Comparison of ENCODE assay signal across 8 mouse cellular contexts in the genomic region with DNA sequence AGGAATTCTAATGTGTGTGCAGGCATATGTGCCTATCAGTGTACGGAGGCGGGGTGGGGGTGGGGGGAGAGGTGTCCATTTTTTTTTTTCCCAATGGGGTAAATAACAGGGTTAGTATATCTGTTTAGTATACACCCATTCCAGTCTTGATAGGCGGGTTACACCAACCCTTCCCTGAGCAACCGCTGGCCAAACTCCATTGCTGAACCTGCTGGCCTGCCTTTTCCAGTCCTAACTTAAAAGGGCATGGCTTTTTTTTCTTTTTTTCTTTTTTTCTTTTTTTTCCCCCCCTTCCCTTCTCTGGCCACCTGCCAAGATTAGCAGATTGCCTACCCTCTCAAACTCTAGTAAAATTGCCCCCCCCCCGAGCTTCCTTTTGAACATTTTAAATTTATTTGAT. TPM values are rescaled to one million over a fixed set of nuclear protein-coding genes. Genes with fewer than 3 reads are reported as not detected.
A peak's percentile ranks its signal among the peaks of the same experiment; 100 is the strongest.
DNase-seq lines count a peak whose midpoint lies in the region; ATAC-seq and TF ChIP-seq lines count a peak whose summit lies in the region.

No protein-coding gene starts in this region.

- ATAC-seq in heart, embryonic 14.5 days (ENCODE audit: insufficient number of reproducible peaks, insufficient read depth, low FRiP score, low read depth) = no peak
- ATAC-seq in embryonic facial prominence, embryonic 13.5 days (ENCODE audit: insufficient number of reproducible peaks, insufficient read depth, low FRiP score, low TSS enrichment, low read depth) = no peak
- no peak for ATAC-seq in kidney, postnatal 0 days (replicated peaks; ENCODE audit: low FRiP score, low read depth)
- ATAC-seq in midbrain, postnatal 0 days (ENCODE audit: low FRiP score) = no peak
- ATAC-seq in CD4-positive, CD25-positive, alpha-beta regulatory T cell, adult 4 months = no peak

- no peaks in the 10 kb centered on the region for H3K9me3 ChIP-seq in heart, embryonic 14.5 days (ENCODE audit: control insufficient read depth, low read length)
- no peaks in the 10 kb centered on the region for H3K9me3 ChIP-seq in embryonic facial prominence, embryonic 13.5 days
- no peaks in the 10 kb centered on the region for H3K9me3 ChIP-seq in kidney, postnatal 0 days (replicated peaks; ENCODE audit: low read length)
- no peaks in the 10 kb centered on the region for H3K9me3 ChIP-seq in midbrain, postnatal 0 days (ENCODE audit: low read length)

- no peak overlapping the region; the same call in 1 of the 2 replicates for H3K9ac ChIP-seq in heart, embryonic 14.5 days (ENCODE audit: low read length)
- H3K9ac ChIP-seq in embryonic facial prominence, embryonic 13.5 days = no peak overlapping the region
- H3K9ac ChIP-seq in kidney, postnatal 0 days (ENCODE audit: low read depth, low read length) = no peak overlapping the region
- H3K9ac ChIP-seq in midbrain, postnatal 0 days (replicated peaks; ENCODE audit: low read length, poor library complexity, severe bottlenecking) = no peak overlapping the region

- no peak for TF ChIP-seq CTCF in kidney, postnatal 0 days (IDR thresholded peaks at IDR 0.05; ENCODE audit: low read depth)
- TF ChIP-seq CTCF in midbrain, postnatal 0 days (IDR thresholded peaks at IDR 0.05) = no peak

- peak overlapping the region in 1 of 2 experiments; percentile 95; a peak in 2 of 4 replicates for H3K4me3 ChIP-seq in heart, embryonic 14.5 days (ENCODE audit: control insufficient read depth in 1 of 2, insufficient read depth in 1 of 2, low read depth in 1 of 2, low read length in 2 of 2)
- H3K4me3 ChIP-seq in embryonic facial prominence, embryonic 13.5 days = peak overlapping the region; percentile 71; the same call in 1 of the 2 replicates
- peak overlapping the region; percentile 79; the same call in 1 of the 2 replicates for H3K4me3 ChIP-seq in kidney, postnatal 0 days (replicated peaks; ENCODE audit: low read depth, low read length)
- H3K4me3 ChIP-seq in midbrain, postnatal 0 days (ENCODE audit: low read depth, low read length) = no peak overlapping the region; the same call in 1 of the 2 replicates

- WGBS in heart, embryonic 14.5 days = 34% methylated on average over 5 of the region's 5 CpGs
- 20% methylated on average over 5 of the region's 5 CpGs for WGBS in embryonic facial prominence, embryonic 13.5 days
- 26% methylated on average over 5 of the region's 5 CpGs for WGBS in kidney, postnatal 0 days
- 24% methylated on average over 5 of the region's 5 CpGs for WGBS in midbrain, postnatal 0 days

- no peak for DNase-seq in heart, adult 9 months (ENCODE audit: low spot score in 2 of 2)
- no peak for DNase-seq in kidney, postnatal 0 days (ENCODE audit: low spot score)
- peak; percentile 4 for DNase-seq in midbrain, postnatal 0 days (ENCODE audit: low spot score)
- no peak for DNase-seq in retina, embryonic 14.5 days (ENCODE audit: low spot score)
- DNase-seq in adrenal gland, postnatal 36 days = no peak

- no peaks in the 10 kb centered on the region for H3K4me1 ChIP-seq in heart, embryonic 14.5 days (ENCODE audit: control insufficient read depth in 2 of 2, insufficient read depth in 2 of 2, low read length in 2 of 2)
- peaks cover 12% of the 10 kb centered on the region for H3K4me1 ChIP-seq in embryonic facial prominence, embryonic 13.5 days
- no peaks in the 10 kb centered on the region for H3K4me1 ChIP-seq in kidney, postnatal 0 days (replicated peaks; ENCODE audit: insufficient read depth, low read length)
- H3K4me1 ChIP-seq in midbrain, postnatal 0 days (ENCODE audit: insufficient read depth, low read length) = peaks cover 5% of the 10 kb centered on the region; the same call in 1 of the 2 replicates

- H3K4me2 ChIP-seq in heart, embryonic 14.5 days (ENCODE audit: low read length) = peak overlapping the region; percentile 79
- H3K4me2 ChIP-seq in embryonic facial prominence, embryonic 13.5 days = peak overlapping the region; percentile 81
- H3K4me2 ChIP-seq in kidney, postnatal 0 days (ENCODE audit: low read length) = peak overlapping the region; percentile 89
- H3K4me2 ChIP-seq in midbrain, postnatal 0 days (ENCODE audit: low read depth, low read length, poor library complexity, severe bottlenecking) = peak overlapping the region; percentile 76; the same call in 1 of the 2 replicates

- H3K27ac ChIP-seq in heart, embryonic 14.5 days (replicated peaks in 1 of 2; ENCODE audit: control insufficient read depth in 1 of 2, insufficient read depth in 1 of 2, low read depth in 2 of 2, low read length in 2 of 2) = no peak overlapping the region
- H3K27ac ChIP-seq in embryonic facial prominence, embryonic 13.5 days = no peak overlapping the region
- no peak overlapping the region for H3K27ac ChIP-seq in kidney, postnatal 0 days
- no peak overlapping the region for H3K27ac ChIP-seq in midbrain, postnatal 0 days (ENCODE audit: low read depth, low read length)

- H3K36me3 ChIP-seq in heart, embryonic 14.5 days (ENCODE audit: control insufficient read depth, insufficient read depth, low read length) = no peaks in the 10 kb centered on the region
- H3K36me3 ChIP-seq in embryonic facial prominence, embryonic 13.5 days = no peaks in the 10 kb centered on the region
- H3K36me3 ChIP-seq in kidney, postnatal 0 days (ENCODE audit: insufficient read depth, low read length) = no peaks in the 10 kb centered on the region
- H3K36me3 ChIP-seq in midbrain, postnatal 0 days (ENCODE audit: insufficient read depth, low read length) = no peaks in the 10 kb centered on the region

- H3K27me3 ChIP-seq in heart, embryonic 14.5 days (ENCODE audit: control insufficient read depth, insufficient read depth, low read length) = no peaks in the 10 kb centered on the region
- peaks cover 41% of the 10 kb centered on the region for H3K27me3 ChIP-seq in embryonic facial prominence, embryonic 13.5 days
- H3K27me3 ChIP-seq in kidney, postnatal 0 days (ENCODE audit: insufficient read depth, low read length) = no peaks in the 10 kb centered on the region
- 0 out of 2 replicates have a peak, but pooled peaks cover 5% of the 10 kb centered on the region for H3K27me3 ChIP-seq in midbrain, postnatal 0 days (ENCODE audit: insufficient read depth, low read length)

RNA-seq across cellular contexts. Expression of a gene that starts 1.1 kb away (rescaled TPM):
- 15.0 and 16.4 TPM in 2 replicates for polyA plus RNA-seq in heart, embryonic 14.5 days (2014; fragmentation: Nextera tagmentation; extraction: Ambion mirVana)
- polyA plus RNA-seq in embryonic facial prominence, embryonic 13.5 days (2015; fragmentation: Nextera tagmentation; extraction: Ambion mirVana) = 0.93 and 1.3 TPM in 2 replicates
- 2.7 and 3.8 TPM in 2 replicates for polyA plus RNA-seq in kidney, postnatal 0 days (2015; fragmentation: Nextera tagmentation; extraction: Ambion mirVana)
- total RNA-seq in midbrain, postnatal 0 days (2014; rRNA removed) = 6.4 and 9.4 TPM in 2 replicates
- polyA plus RNA-seq in midbrain, postnatal 0 days (2015; fragmentation: Nextera tagmentation; extraction: Ambion mirVana) = 1.7 and 2.0 TPM in 2 replicates
- polyA plus RNA-seq in CD4-positive, CD25-positive, alpha-beta regulatory T cell, adult 4 months (2017; shearing (Covaris generic)) = 1 to 10 TPM; 1.0 to 2.2 TPM
- total RNA-seq in adrenal gland, postnatal 36 days (2021) = 1 to 10 TPM; 6.6 to 8.2 TPM
